Mouse (Mus musculus) MN1 (cell line): ENCODE results near the gene Disp1.

Experiments
- DNase-seq: peaks from one replicate; pipeline ENCODE4 v3.0.0-alpha.2; 2016; ENCODE audit warnings: low spot score

Disp1 gene

GRCm38 (mm10) chr1:183039881-183040708 is 181.2 kb downstream of the Disp1 start:
- DNase-seq = no peak

GRCm38 (mm10) chr1:183039404-183039803 is 181.9 kb downstream of the Disp1 start:
- DNase-seq = no peak
